Mouse (Mus musculus) heart, postnatal 0 days (tissue): ENCODE results near the gene Fem1b. TPM values are rescaled to one million over a fixed set of nuclear protein-coding genes. Genes with fewer than 3 reads are reported as not detected.
"Not testable (repeated sequence)": the region's sequence is repeated elsewhere in the genome, so short reads cannot be mapped to it uniquely, and the experiment has no call there.

Source experiments
- ATAC-seq: fragments of 200-750 bp; cut with Nextera tagmentation; 2 replicates; pipeline ENCODE4 v1.8.0; 2017; ENCODE audit warnings: low read depth, moderate number of reproducible peaks, moderate library complexity; ENCODE audit not compliant: insufficient read depth
- DNase-seq: peaks from one replicate; pipeline ENCODE4 v3.0.0-alpha.2; 2016; ENCODE audit warnings: low spot score
- H3K27ac ChIP-seq: fragments of 300-500 bp; sonication (generic); 2 replicates; pipeline ENCODE4 v1.5.1; 2014; ENCODE audit warnings: low read depth, mild to moderate bottlenecking
- H3K27me3 ChIP-seq: fragments of 300-500 bp; sonication (generic); 2 replicates; pipeline ENCODE4 v1.6.1; 2014; ENCODE audit warnings: low read length, mixed read lengths; ENCODE audit not compliant: control insufficient read depth, insufficient read depth
- H3K36me3 ChIP-seq: fragments of 300-500 bp; sonication (generic); replicated peaks from 2 replicates; pipeline ENCODE4 v1.6.1; 2014; ENCODE audit warnings: low read length, mixed read lengths; ENCODE audit not compliant: control insufficient read depth, insufficient read depth
- H3K4me1 ChIP-seq: fragments of 300-500 bp; sonication (generic); 2 replicates; pipeline ENCODE4 v1.6.1; 2014; ENCODE audit warnings: antibody characterized with exemption; ENCODE audit not compliant: control insufficient read depth, insufficient read depth
- H3K4me2 ChIP-seq: fragments of 300-500 bp; sonication (generic); 2 replicates; pipeline ENCODE4 v1.6.1; 2014; ENCODE audit warnings: low read depth, mild to moderate bottlenecking, low read length, moderate library complexity
- H3K4me3 ChIP-seq: fragments of 300-500 bp; sonication (generic); 2 replicates; pipeline ENCODE4 v1.5.1; 2014; ENCODE audit warnings: low read depth, low read length
- H3K9ac ChIP-seq: fragments of 300-500 bp; sonication (generic); replicated peaks from 2 replicates; pipeline ENCODE4 v1.6.1; 2014; ENCODE audit warnings: low read depth, low read length, mixed read lengths
- H3K9me3 ChIP-seq: fragments of 300-500 bp; sonication (generic); replicated peaks from 2 replicates; pipeline ENCODE4 v1.6.1; 2016; ENCODE audit warnings: low read length; ENCODE audit not compliant: control insufficient read depth
- CTCF ChIP-seq: IDR thresholded peaks from 2 replicates; pipeline ENCODE4 v1.5.1; 2016; ENCODE audit warnings: antibody characterized with exemption, control low read depth, low read depth
- EP300 ChIP-seq: IDR thresholded peaks from 2 replicates; pipeline ENCODE4 v1.6.1; 2016; ENCODE audit warnings: antibody characterized with exemption, low read depth
- WGBS: fragments of 180-500 bp; shearing (Covaris S2); extraction: QIAGEN DNeasy Blood & Tissue Kit; methylation state at CpG from one replicate; pipeline ENCODE4 v1.1.7; 2014; 5-methylcytosine and 5-hydroxymethylcytosine counted together
- polyA plus RNA-seq: library from polyadenylated mRNA; unstranded; fragments of >200 nt; fragmentation: Nextera tagmentation; extraction: Ambion mirVana; gene quantifications from 2 replicates; pipeline ENCODE4 v1.2.1, GENCODE M21; 2015
- total RNA-seq: library from RNA; depleted of rRNA; stranded (reverse); fragments of >200 nt; gene quantifications from 2 replicates; pipeline ENCODE4 v1.2.3, GENCODE M21; 2014; ENCODE audit warnings: low replicate concordance; rRNA removed

The Fem1b gene
- total RNA-seq (28.9 and 39.4 TPM in 2 replicates), polyA plus RNA-seq (5.8 and 6.8 TPM in 2 replicates)

GRCm38 (mm10) chr9:62811516-62812121 is at the start of gene Fem1b:
Gene Fem1b, minus strand, starts transcription at chr9:62811934.
- Histone ChIP-seq H3K36me3 (no peaks in the 10 kb centered on the region), H3K27me3 (no peaks in the 10 kb centered on the region), H3K4me2 (peak within 1 kb of the TSS; percentile 94), H3K9ac (peak within 1 kb of the TSS; percentile 94), H3K4me3 (peak within 1 kb of the TSS; percentile 97), H3K4me1 (peaks cover 25% of the 10 kb centered on the region), H3K9me3 (no peaks in the 10 kb centered on the region), H3K27ac (peak within 1 kb of the TSS; percentile 98)
- TF ChIP-seq CTCF, result no peak
- TF ChIP-seq EP300, result peak; percentile 25; the same call in 1 of the 2 replicates
- WGBS, result under 1% methylated on average over 64 of the region's 68 CpGs
- DNase-seq (peak; percentile 94), ATAC-seq (peak; percentile 92)

GRCm38 (mm10) chr9:62860866-62861265 is 49.1 kb upstream of the Fem1b start:
- H3K27ac ChIP-seq, result no peak overlapping the region
- H3K4me3 ChIP-seq, result no peak overlapping the region
- no peaks in the 10 kb centered on the region for H3K9me3 ChIP-seq
- whole genome bisulfite sequencing, result 70% methylated on average over 4 of the region's 4 CpGs
- peaks cover 9% of the 10 kb centered on the region for H3K4me1 ChIP-seq
- ATAC-seq, result no peak
- H3K36me3 ChIP-seq, result no peaks in the 10 kb centered on the region
- DNase-seq, result no peak
- no peak overlapping the region for H3K9ac ChIP-seq
- H3K27me3 ChIP-seq, result no peaks in the 10 kb centered on the region
- no peak overlapping the region for H3K4me2 ChIP-seq
- TF ChIP-seq EP300 (no peak), CTCF (no peak)

GRCm38 (mm10) chr9:62860102-62860501 is 48.4 kb upstream of the Fem1b start:
- H3K36me3 ChIP-seq, H3K9me3 ChIP-seq, DNase-seq, ATAC-seq, H3K9ac ChIP-seq, H3K4me1 ChIP-seq, H3K27ac ChIP-seq, H3K27me3 ChIP-seq, H3K4me3 ChIP-seq, H3K4me2 ChIP-seq: not testable (repeated sequence)
- 56% methylated on average over 6 of the region's 7 CpGs for WGBS

DNA sequence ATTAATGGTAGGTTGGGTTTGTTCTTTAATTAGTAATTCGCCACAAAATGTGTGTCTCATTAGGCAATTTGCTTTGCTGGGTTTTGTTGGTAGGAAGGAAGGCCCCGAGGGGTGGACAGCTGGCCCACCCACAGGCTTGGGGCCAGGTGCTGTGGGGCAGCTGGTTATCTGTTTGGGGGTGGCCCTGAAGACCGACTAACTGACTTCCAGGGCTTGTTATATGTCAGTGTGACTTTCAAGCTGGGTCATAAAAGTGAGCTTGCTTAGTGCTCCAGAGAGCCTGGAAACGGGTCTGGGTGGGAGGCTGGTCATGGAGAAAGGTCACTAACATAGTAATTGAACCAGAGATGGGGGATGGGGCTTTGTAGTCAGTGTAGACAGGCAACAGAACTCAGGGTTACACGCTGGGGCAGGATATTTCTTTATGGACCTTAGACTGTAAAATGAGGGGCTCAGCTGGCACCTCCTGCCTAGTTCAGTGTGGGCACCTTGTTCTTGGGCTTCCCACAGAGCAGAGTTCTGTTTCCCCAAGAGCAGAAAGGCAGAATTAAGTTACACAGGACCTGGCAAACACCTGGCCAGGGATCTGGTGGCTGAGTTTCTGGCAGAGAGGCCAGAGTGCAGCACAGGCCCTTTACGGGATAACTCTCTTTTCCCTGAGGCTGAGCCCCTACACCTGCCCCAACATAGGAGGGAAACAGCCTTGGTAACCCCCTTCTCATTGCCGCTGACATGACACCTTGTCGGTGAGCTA is 46.7 kb upstream of the Fem1b start:
- ATAC-seq (no peak), DNase-seq (peak; percentile 3)
- Histone ChIP-seq H3K27me3 (no peaks in the 10 kb centered on the region), H3K4me3 (no peak overlapping the region), H3K4me2 (peak overlapping the region; percentile 31; the same call in 1 of the 2 replicates), H3K4me1 (peaks cover 9% of the 10 kb centered on the region), H3K9ac (no peak overlapping the region), H3K27ac (peak overlapping the region; percentile 34; the same call in 1 of the 2 replicates), H3K36me3 (no peaks in the 10 kb centered on the region), H3K9me3 (no peaks in the 10 kb centered on the region)
- 69% methylated on average over 8 of the region's 8 CpGs for WGBS
- no peak for TF ChIP-seq EP300
- TF ChIP-seq CTCF, result no peak

DNA sequence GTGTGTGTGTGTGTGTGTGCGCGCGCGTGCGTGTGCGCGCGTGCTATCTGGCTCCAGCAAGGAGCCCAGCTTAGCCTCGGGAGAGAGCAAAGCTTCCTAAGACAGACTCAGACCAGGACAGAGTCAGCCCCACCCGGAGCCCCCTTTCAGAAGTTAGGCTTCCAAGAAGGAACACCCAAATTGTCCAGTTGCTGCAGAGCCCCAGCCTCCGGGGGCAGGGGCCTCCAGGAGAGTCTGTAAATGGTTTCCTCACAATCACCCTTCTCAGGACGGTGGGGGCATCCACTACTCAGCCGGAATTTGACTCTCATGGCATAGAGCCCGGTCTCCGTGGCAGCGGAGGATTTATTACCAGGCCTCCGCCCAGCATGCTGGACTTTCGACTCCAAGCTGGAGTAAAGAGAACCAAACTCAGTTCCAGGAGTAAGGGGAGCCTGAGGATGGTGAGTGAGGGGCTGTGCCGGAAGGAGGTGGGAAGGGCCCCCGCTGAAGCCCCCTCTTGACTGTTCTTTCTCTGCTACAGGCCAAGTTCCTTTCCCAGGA is 46.1 kb upstream of the Fem1b start, which contains the start of gene Calml4:
TSS of gene Calml4 (plus strand) at position 362 of the 543 bp plus-strand sequence.
- H3K27me3 ChIP-seq, result no peaks in the 10 kb centered on the region
- no peaks in the 10 kb centered on the region for H3K36me3 ChIP-seq
- H3K4me3 ChIP-seq, result no peak within 1 kb of the TSS
- H3K4me2 ChIP-seq, result peak within 1 kb of the TSS; percentile 31; the same call in 1 of the 2 replicates
- ATAC-seq, result peak; percentile 64
- peak; percentile 78 for DNase-seq
- H3K9ac ChIP-seq, result no peak within 1 kb of the TSS
- peak within 1 kb of the TSS; percentile 34; the same call in 1 of the 2 replicates for H3K27ac ChIP-seq
- TF ChIP-seq CTCF (no peak), EP300 (no peak)
- 52% methylated on average over 20 of the region's 20 CpGs for WGBS
- H3K4me1 ChIP-seq, result peaks cover 9% of the 10 kb centered on the region
- H3K9me3 ChIP-seq, result no peaks in the 10 kb centered on the region
